Mouse (Mus musculus) central nervous system, embryonic 11.5 days (tissue): Measurements from ENCODE around the gene Nsmce4a. TPM values are rescaled to one million over a fixed set of nuclear protein-coding genes. Genes with fewer than 3 reads are reported as not detected.

Experiments
- polyA plus RNA-seq: library from polyadenylated mRNA; depleted of rRNA; stranded (reverse); fragments of >200 nt; gene quantifications from 2 replicates; pipeline ENCODE4 v1.2.3, GENCODE M21; 2012; rRNA removed

Nsmce4a gene
- 141 and 211 TPM in 2 replicates for polyA plus RNA-seq

DNA sequence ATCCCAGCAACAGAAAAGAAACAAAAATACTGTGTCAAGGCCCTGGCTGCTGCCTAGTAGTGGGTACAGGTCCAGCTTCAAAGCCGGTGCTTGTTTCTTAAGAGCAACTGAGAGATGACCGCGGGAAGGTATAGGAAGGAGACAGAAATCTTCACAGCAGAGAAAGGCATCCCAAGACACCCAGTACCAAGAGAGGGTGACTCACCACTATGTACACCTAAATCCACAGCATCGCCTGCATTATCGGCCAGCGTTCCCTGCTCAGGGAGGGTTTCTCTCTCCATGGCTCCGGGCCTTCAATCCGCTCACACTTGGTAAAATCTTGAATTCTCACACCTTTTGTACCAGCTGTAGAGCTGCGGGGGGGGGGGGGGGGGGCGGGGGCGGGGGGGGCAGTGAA lies at the start of gene Nsmce4a:
Gene Nsmce4a (minus strand): TSS at position 298 of the 400 bp plus-strand sequence.

DNA sequence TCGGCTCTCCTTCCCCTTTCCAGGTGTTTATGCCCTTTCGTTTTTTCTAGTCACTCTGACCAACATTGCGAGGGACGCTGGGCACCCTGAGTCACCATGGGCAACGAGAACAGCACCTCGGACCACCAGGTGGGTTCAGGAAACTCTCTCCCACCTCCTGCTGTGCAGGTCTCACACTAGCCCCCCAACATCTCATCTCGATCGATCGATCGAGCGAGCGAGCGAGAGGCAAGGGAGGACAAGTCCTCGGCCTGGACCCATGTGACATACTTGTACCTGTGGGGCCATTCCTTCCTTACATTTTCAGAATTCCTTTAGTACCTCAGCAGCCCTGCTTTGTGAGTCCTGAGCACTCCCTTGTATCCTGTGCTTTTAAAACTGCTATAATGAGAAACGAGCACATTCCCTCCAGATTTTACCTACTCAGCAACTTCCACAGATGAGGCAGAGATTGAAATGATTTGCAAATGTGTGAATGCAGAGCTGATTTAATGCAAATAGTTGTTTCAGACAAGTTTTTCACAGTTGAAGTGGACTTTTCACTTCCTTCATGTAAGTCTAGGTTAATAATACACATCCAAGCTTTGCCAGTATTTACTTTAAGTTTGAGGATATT lies 4.6 kb upstream of the Nsmce4a start, which contains the start of gene Tacc2:
Gene Tacc2 (plus strand): TSS at position 51 of the 616 bp plus-strand sequence.

DNA sequence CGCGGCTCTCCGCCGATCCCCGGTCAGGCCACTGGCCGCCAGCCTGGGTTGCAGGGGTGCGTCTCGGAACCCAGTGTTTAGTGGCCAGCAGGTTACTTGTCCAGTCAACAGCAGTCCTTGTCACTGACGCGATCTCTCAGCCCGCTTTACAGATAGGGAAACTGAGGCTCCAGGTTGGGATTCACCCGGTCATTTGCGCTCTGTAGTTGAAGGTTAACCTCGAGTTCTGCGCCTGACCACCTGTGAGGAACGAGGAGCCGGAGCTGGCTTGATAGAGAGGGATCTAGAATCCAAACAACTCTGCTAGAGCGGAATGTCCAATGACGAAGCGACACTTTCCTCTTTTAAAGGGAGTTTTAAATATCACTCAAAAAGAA lies 52.9 kb downstream of the Nsmce4a start, which contains the start of gene Ate1:
Gene Ate1 (minus strand): TSS at position 321 of the 377 bp plus-strand sequence.

Other genes starting within 250 kb of the Nsmce4a start
- 11.5 and 16.4 TPM in 2 replicates for gene Ate1, start 52.7 kb downstream of the Nsmce4a start, polyA plus RNA-seq
- gene Tacc2, start 4.3 kb upstream of the Nsmce4a start, polyA plus RNA-seq = 51.6 and 64.7 TPM in 2 replicates
- not detected in 2 replicates for gene Btbd16, start 201.0 kb upstream of the Nsmce4a start, polyA plus RNA-seq